Mouse (Mus musculus) frontal cortex, adult 2 months (tissue): ENCODE results near the gene Ccdc84. TPM values are rescaled to one million over a fixed set of nuclear protein-coding genes. Genes with fewer than 3 reads are reported as not detected.
"Not testable (repeated sequence)": the region's sequence is repeated elsewhere in the genome, so short reads cannot be mapped to it uniquely, and the experiment has no call there.

Experiments
- DNase-seq, 2 experiments: peaks; one replicate each; pipeline ENCODE4 v3.0.0; 2022; ENCODE audit warnings: low spot score in 1 of 2; ENCODE audit errors: extremely low spot score in 1 of 2
- polyA plus RNA-seq: library from polyadenylated mRNA; depleted of rRNA; stranded (reverse); fragments of >200 nt; gene quantifications from 2 replicates; pipeline ENCODE4 v1.2.3, GENCODE M21; 2012

Gene Ccdc84
- polyA plus RNA-seq, 1 experiment = 56.2 TPM

DNA sequence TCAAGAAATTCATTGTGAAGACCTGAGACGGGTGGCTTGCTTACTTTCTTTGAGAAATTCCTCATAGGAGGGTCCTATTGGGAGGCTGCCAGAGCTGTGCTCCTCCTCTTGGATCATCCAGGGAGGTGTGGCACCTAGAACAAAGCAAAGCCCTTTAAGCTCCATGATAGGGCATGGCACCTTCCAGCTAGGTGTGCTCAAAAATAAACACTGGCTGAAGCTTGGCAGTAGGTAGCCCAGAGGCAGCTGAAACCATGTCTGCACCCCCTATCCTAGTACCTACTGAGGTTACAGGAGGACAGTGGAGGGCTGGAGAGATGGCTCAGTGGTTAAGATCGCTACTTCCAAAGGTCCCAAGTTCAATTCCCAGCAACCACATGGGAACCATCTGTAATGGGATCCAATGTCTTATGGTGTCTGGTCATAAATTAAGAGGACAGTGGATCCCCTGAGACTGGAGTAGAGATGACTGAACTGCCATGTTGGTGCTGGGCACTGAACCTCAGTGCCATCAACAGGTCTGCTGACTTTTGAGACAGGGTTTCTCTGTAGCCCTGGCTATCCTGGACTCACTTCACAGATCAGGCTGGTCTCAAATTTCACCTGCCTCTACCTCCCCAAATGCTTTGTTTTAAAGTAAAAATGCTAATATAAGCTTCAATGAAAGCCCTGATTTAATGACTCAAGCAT, 7.6 kb downstream of the Ccdc84 start:
- DNase-seq = no peak

GRCm38 (mm10) chr9:44408693-44409092, 9.7 kb downstream of the Ccdc84 start:
- not testable (repeated sequence) for DNase-seq

DNA sequence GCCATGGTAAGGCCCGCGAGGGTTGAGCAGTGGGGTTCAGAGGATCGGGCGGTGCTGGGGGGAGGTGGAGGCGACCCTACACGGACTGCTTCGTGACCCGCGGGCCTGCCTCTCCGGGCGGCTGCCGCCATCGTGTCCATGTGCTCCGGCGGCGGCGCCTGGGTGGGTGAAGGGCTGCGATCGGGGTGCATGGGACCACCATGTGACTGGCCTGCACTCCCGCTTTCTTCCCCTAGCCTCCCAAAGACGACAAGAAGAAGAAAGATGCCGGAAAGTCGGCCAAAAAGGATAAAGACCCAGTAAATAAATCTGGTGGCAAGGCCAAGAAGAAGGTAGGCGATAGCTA, 10.6 kb downstream of the Ccdc84 start:
- no peak for DNase-seq

DNA sequence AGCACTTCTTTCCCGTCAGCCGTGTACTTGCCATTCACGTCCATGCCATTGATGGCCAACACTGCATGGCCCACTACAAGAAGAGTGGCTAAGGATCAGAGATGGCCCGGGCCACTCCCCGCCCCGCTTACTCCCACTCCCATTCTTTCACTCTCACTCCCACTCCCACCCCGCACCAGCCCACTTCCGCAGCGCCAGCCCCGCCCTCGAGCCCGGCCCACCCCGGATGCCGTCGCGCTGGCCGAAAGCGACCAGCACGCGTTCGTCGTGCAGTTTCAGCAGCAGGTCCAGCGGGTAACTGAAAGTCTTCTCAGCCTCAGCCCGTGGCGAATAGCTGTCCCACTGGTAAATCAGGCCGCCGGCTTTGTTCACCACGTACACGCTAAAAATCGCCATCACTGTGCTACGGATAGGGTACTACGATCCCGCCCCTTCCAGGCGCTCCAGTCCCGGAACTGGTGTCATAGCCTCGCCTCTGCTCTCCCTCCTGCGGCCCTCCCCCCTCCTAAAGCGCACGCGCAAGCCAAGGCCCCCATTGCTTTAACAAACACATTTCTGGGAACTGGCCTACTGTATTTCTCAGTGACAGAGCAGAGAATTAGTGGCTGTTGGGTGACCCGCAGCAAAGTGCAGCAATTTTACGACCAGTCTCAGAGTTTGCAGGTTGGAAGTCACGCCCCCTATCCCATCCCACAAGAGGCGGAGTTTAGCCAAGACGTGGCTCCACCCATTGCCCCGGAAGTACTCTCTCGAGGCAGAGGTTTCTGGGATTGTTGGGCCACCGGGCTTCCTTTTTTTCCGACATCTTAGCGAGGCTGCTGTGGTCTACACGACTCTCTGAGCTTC, 11.2 kb downstream of the Ccdc84 start, which contains the start of the genes Rps25 and Trappc4:
Gene Rps25 (plus strand): TSS at position 234 of the 846 bp plus-strand sequence.
Gene Trappc4 (minus strand): TSS at position 695 of the 846 bp plus-strand sequence.
- peak; percentile 86 to 94 for DNase-seq

- DNase-seq = no peak
These were observed 13.4 kb downstream of the Ccdc84 start for GRCm38 (mm10) chr9:44405011-44405410.

GRCm38 (mm10) chr9:44401081-44401480, 17.3 kb downstream of the Ccdc84 start:
- no peak for DNase-seq

DNA sequence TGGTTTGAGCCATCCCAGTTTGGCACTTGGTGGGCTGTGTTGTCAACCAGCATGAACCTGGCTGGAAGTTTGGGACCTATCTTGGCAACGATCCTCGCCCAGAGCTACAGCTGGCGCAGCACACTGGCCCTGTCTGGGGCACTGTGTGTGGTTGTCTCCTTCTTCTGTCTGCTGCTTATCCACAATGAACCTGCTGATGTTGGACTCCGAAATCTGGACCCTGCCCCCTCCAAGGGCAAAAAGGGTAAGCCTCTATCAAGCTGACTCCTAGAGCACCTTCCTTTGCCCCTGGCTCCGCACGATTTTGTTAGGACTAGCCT, 18.6 kb downstream of the Ccdc84 start:
- DNase-seq = no peak

GRCm38 (mm10) chr9:44399114-44399794, 19.1 kb downstream of the Ccdc84 start:
- DNase-seq = no peak

- DNase-seq = no peak
These were observed 19.8 kb downstream of the Ccdc84 start for GRCm38 (mm10) chr9:44398551-44398950.

GRCm38 (mm10) chr9:44398087-44398486, 20.3 kb downstream of the Ccdc84 start:
- no peak for DNase-seq

DNA sequence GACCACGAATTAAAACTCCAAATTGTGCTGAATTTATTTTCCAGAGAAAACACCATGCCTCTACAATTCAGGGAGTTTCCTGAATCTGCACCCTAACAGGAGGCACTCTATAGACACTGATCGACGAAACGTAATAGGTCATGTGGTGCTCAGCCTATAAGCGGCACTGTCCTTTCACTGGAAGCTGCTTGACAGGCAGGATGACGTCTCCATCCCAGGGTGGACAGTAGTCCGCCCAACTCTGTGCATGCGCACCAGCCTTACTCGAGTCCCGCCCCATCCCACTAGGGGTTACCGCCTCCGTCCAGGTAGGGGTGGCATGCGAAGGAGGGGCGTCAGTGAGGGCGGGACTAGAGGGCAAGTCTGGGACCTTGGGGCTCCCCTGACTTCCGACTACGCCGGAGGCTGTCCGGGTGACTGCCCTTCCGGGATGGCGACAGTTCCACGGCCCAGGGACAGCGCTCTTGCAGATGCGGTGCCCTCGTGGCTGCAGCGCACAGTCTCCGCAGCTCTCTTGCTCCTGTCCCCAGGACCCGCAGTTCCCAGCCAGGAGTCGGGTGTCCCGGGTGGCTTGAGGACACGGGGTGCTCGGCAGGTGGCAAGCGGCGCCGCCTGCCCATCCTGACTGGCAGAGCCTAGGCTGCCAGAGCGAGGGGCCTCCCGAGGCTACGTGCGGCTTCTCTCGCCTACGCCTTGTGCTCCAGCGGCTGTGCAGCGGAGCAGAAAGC, 21.5 kb downstream of the Ccdc84 start, which contains the start of gene Slc37a4:
Gene Slc37a4 (plus strand): TSS at position 169 of the 728 bp plus-strand sequence.
- peak; percentile 93 to 95 for DNase-seq

- peak in 1 of 2 experiments; percentile 80 for DNase-seq
These were observed 26.9 kb downstream of the Ccdc84 start for GRCm38 (mm10) chr9:44391466-44391865.

DNA sequence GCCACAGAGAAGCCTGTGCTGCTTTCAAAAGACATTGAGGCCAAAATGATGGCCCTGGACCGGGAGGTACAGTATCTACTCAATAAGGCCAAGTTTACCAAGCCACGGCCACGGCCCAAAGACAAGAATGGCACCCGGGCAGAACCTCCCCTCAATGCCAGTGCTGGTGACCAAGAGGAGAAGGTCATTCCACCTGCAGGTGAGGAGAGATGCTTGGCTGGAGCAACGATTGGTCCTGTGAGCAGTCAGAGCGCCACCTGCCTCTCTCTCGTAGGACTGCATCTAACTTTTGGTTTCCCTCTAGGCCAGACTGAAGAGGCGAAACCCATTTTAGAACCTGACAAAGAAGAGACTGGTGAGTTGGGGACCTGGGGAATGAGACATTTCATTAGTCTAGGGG, 29.1 kb downstream of the Ccdc84 start:
- peak in 1 of 2 experiments; percentile 66 for DNase-seq

DNA sequence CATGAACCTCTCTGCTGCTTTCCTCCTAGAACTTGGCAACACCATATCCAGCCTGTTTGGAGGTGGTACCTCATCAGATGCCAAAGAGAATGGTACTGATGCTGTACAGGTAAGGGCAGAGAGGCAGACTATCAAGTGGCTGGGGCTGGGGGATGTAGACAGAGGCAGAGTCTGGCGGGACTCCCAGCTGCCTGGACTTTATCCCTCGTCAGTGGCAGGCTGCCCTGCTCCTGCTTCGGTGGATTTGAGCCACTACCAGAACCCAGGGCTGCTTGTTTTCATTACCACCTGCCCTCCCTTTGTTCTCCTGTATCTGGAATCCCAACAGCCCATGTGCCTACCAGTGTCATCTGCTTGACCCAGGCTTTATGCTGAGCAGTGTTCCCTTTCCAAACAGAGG, 31.1 kb downstream of the Ccdc84 start:
- no peak for DNase-seq

GRCm38 (mm10) chr9:44384596-44384995, 33.8 kb downstream of the Ccdc84 start:
- DNase-seq = no peak

DNA sequence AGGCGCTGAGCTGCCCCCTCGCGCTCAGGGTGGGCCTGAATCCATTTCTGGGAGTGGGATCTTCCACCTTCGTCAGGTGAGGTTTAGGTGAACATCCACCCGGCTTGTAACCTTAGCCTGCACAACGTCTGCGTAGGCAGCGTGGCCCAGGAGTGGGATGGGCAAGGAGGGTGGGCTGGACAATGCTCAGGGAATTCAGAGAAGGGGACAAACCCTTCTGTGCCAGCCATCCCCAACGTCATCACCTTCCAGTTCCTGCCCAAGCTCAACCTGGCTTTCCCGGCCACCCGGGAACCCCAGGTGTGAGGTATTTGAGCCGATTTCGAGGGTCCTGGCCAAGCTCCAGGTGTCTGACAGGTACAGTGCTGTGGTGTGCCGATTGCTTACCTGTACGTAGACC, 38.5 kb downstream of the Ccdc84 start:
- DNase-seq = no peak

DNA sequence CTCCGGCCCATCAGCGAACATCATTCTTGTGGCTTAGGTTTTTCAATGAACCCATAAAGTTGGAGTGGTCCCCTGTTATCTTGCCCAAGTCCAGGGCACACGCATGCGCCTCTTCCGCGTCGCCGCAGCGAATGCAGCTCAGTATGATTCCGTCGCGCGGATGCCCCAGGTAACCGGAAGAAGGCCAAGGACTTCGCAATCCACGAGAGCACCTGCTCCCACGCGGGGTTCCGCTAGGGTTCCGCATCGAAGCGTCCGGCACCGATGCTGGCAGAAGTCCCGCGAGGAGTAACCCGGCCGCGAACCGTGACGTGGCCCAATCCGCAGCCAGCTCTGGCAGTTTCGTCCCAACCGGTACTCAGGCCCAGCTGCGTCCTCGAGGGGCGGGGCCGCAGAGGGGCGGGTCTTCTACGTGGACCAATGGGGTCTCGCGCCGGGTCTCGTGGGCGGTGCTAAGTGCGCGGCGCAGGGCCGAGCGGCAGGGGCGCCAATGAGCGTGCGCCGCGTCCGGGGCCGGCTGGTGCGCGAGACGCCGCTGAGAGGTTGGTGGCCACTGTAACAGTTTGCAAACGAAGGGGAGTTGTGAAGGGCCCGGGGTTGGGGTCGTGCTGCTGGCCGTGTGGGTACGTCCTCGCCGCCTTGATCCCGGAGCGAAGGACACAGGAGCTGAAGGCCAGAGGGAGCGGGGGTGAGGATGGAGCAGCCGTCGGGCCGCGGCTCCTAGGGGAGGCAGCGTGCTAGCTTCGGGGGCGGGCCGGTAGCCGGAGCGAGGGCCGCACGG, 39.1 kb downstream of the Ccdc84 start, which contains the start of gene Hyou1:
Gene Hyou1 (plus strand): TSS at position 437 of the 781 bp plus-strand sequence.
- DNase-seq = peak; percentile 97 to 99

DNA sequence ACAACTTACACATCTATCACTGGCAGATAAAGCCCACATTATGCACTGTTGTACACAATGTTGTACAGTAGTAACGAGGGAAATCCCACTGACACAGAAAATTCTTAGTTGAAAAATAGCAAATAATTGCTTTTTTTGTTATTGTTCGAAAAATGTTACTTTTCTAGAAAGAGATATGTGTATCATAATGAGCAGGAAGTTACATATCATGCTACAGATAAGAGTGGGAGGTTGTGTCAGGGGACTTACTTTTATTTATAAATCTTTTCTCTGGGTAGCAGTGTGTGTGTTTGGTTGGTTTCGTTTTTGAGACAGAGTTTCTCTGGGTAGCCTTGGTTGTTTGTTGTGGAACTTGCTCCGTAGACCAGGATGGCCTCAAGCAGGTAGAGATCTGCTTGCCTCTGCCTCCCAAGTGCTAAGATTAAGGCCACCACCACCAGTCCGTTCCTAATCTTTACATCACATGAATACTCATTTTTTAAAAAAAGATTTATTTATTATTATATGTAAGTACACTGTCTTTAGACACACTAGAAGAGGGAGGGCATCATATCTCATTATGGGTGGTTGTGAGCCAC, 40.1 kb downstream of the Ccdc84 start:
- no peak for DNase-seq

GRCm38 (mm10) chr9:44377335-44377734, 41.0 kb downstream of the Ccdc84 start:
- not testable (repeated sequence) for DNase-seq
